Mouse (Mus musculus): Measurements from ENCODE around the gene Galnt12. TPM values are rescaled to one million over a fixed set of nuclear protein-coding genes. Genes with fewer than 3 reads are reported as not detected.
A peak's percentile ranks its signal among the peaks of the same experiment; 100 is the strongest.
"Not testable (repeated sequence)": the region's sequence is repeated elsewhere in the genome, so short reads cannot be mapped to it uniquely, and the experiment has no call there.

Galnt12 gene
- polyA plus RNA-seq, 1 experiment from 2014 or later = 2.1 TPM

- peaks cover 10% of the 10 kb centered on the region; the same call in 1 of the 2 replicates for H3K4me1 ChIP-seq (ENCODE audit: control insufficient read depth, insufficient read depth, low read length)
- H3K27ac ChIP-seq (replicated peaks; ENCODE audit: low read depth, low read length); H3K9me3 ChIP-seq (ENCODE audit: control insufficient read depth, low read length); DNase-seq (ENCODE audit: low spot score); H3K4me3 ChIP-seq (ENCODE audit: low read depth, low read length); ATAC-seq (ENCODE audit: insufficient number of reproducible peaks, low FRiP score, low TSS enrichment, low read depth); H3K36me3 ChIP-seq (ENCODE audit: control insufficient read depth, insufficient read depth, low read length); H3K4me2 ChIP-seq (ENCODE audit: low read depth, severe bottlenecking); H3K27me3 ChIP-seq (ENCODE audit: control insufficient read depth, insufficient read depth, low read length); H3K9ac ChIP-seq (ENCODE audit: low read length): not testable (repeated sequence)
- WGBS = 91% methylated on average over 9 of the region's 9 CpGs
Observed at GRCm38 (mm10) chr4:47055170-47055569, 36.5 kb upstream of the Galnt12 start.

DNA sequence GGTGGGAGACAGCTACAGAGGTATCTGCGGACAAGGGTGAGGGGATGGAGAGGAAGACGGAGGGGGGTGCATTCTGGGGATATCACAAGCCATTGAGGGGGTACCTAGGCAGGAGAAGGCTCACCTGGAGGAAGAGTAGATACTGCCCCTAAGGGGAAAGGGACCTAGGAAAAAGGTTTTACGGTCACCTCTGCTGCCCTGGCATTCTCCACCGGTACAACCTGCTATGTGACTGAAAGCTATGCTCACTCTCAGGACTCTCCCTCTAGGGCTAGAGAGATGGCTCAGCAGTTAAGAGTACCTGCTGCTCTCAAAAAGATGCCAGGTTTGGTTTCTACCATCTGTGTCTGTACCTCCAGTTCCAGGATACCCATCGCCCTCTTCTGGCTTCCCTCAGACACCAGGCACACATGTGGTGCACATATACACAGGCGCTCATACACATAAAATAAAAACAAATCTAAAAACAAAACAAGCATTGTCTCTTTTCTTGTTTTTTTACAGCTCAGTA is 36.1 kb upstream of the Galnt12 start:
- H3K27ac ChIP-seq (replicated peaks; ENCODE audit: low read depth, low read length) = no peak overlapping the region
- H3K36me3 ChIP-seq (ENCODE audit: control insufficient read depth, insufficient read depth, low read length) = no peaks in the 10 kb centered on the region
- H3K27me3 ChIP-seq (ENCODE audit: control insufficient read depth, insufficient read depth, low read length) = no peaks in the 10 kb centered on the region
- H3K4me3 ChIP-seq (ENCODE audit: low read depth, low read length) = no peak overlapping the region
- WGBS = 96% methylated on average over 6 of the region's 6 CpGs
- peaks cover 8% of the 10 kb centered on the region; the same call in 1 of the 2 replicates for H3K4me1 ChIP-seq (ENCODE audit: control insufficient read depth, insufficient read depth, low read length)
- H3K4me2 ChIP-seq (ENCODE audit: low read depth, severe bottlenecking) = no peak overlapping the region
- ATAC-seq (ENCODE audit: insufficient number of reproducible peaks, low FRiP score, low TSS enrichment, low read depth) (no peak), DNase-seq (ENCODE audit: low spot score) (no peak)
- no peaks in the 10 kb centered on the region for H3K9me3 ChIP-seq (ENCODE audit: control insufficient read depth, low read length)
- H3K9ac ChIP-seq (ENCODE audit: low read length) = no peak overlapping the region

DNA sequence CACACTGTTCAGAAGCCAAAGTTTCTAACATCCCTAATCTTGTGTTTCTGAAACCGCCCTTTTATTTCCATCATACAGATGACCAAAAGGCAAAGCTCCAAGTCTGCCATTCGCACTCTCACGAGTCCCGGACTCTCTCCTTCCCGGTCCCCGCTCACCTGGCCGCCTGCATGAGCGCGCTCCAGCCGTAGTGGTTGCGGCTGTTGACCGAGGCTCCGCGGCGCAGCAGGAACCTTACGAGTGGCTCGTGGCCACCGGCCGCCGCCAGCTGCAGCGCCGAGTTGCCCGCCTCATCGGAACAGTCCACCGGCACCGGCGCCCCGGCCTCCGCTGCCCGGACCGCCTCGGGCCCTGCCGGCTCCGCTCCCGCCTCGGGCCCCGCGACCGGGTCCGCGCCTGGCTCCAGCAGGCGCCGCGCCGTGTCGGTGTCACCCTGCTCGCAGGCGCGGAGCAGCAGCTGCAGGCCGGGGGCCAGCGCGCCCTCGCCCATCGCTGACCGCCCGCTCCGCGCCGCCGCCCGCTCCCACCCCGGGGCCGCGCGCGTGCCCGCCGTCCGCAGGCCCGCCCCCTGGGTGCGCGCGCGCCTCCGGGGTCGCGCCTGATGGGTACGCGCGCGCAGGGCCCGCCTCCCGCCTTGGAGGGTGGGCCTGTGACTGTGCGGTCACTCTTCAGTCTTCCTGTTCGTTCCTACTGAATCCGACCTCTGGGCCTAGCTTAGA is 34.8 kb upstream of the Galnt12 start, which contains the start of gene Anks6:
Anks6 (minus strand) TSS at position 637 of the 719 bp plus-strand sequence.
- H3K4me3 ChIP-seq (ENCODE audit: low read depth, low read length) = peak within 1 kb of the TSS; percentile 58
- under 1% methylated on average over 74 of the region's 86 CpGs for WGBS
- peak within 1 kb of the TSS; percentile 79 for H3K9ac ChIP-seq (ENCODE audit: low read length)
- H3K27me3 ChIP-seq (ENCODE audit: control insufficient read depth, insufficient read depth, low read length) = no peaks in the 10 kb centered on the region
- H3K4me1 ChIP-seq (ENCODE audit: control insufficient read depth, insufficient read depth, low read length) = peaks cover 6% of the 10 kb centered on the region; the same call in 1 of the 2 replicates
- no peaks in the 10 kb centered on the region for H3K36me3 ChIP-seq (ENCODE audit: control insufficient read depth, insufficient read depth, low read length)
- no peaks in the 10 kb centered on the region for H3K9me3 ChIP-seq (ENCODE audit: control insufficient read depth, low read length)
- H3K27ac ChIP-seq (replicated peaks; ENCODE audit: low read depth, low read length) = 0 out of 2 replicates have a peak within 1 kb of the TSS, but pooled peaks have one; percentile 30
- peak; percentile 79 for DNase-seq (ENCODE audit: low spot score)
- peak; percentile 84 for ATAC-seq (ENCODE audit: insufficient number of reproducible peaks, low FRiP score, low TSS enrichment, low read depth)
- peak within 1 kb of the TSS; percentile 77 for H3K4me2 ChIP-seq (ENCODE audit: low read depth, severe bottlenecking)

GRCm38 (mm10) chr4:47057510-47058325 is 34.0 kb upstream of the Galnt12 start:
- Histone ChIP-seq H3K4me2 (ENCODE audit: low read depth, severe bottlenecking) (peak overlapping the region; percentile 77), H3K9ac (ENCODE audit: low read length) (peak overlapping the region; percentile 79), H3K4me3 (ENCODE audit: low read depth, low read length) (peak overlapping the region; percentile 58), H3K27me3 (ENCODE audit: control insufficient read depth, insufficient read depth, low read length) (no peaks in the 10 kb centered on the region), H3K27ac (replicated peaks; ENCODE audit: low read depth, low read length) (no peak overlapping the region), H3K9me3 (ENCODE audit: control insufficient read depth, low read length) (no peaks in the 10 kb centered on the region), H3K4me1 (ENCODE audit: control insufficient read depth, insufficient read depth, low read length) (0 out of 2 replicates have a peak, but pooled peaks cover 5% of the 10 kb centered on the region), H3K36me3 (ENCODE audit: control insufficient read depth, insufficient read depth, low read length) (no peaks in the 10 kb centered on the region)
- ATAC-seq (ENCODE audit: insufficient number of reproducible peaks, low FRiP score, low TSS enrichment, low read depth) (peak; percentile 22; the same call in 1 of the 2 replicates), DNase-seq (ENCODE audit: low spot score) (no peak)
- WGBS = 39% methylated on average over 24 of the region's 25 CpGs

- WGBS = 19% methylated on average over 1 of the region's 1 CpGs
- Histone ChIP-seq H3K4me3 (ENCODE audit: low read depth, low read length) (no peak overlapping the region), H3K36me3 (ENCODE audit: control insufficient read depth, insufficient read depth, low read length) (no peaks in the 10 kb centered on the region), H3K4me2 (ENCODE audit: low read depth, severe bottlenecking) (no peak overlapping the region), H3K4me1 (ENCODE audit: control insufficient read depth, insufficient read depth, low read length) (0 out of 2 replicates have a peak, but pooled peaks cover 5% of the 10 kb centered on the region), H3K9me3 (ENCODE audit: control insufficient read depth, low read length) (no peaks in the 10 kb centered on the region), H3K27me3 (ENCODE audit: control insufficient read depth, insufficient read depth, low read length) (no peaks in the 10 kb centered on the region), H3K9ac (ENCODE audit: low read length) (no peak overlapping the region), H3K27ac (replicated peaks; ENCODE audit: low read depth, low read length) (no peak overlapping the region)
- ATAC-seq (ENCODE audit: insufficient number of reproducible peaks, low FRiP score, low TSS enrichment, low read depth) (no peak), DNase-seq (ENCODE audit: low spot score) (no peak)
Observed at GRCm38 (mm10) chr4:47060900-47061299, 30.8 kb upstream of the Galnt12 start.

DNA sequence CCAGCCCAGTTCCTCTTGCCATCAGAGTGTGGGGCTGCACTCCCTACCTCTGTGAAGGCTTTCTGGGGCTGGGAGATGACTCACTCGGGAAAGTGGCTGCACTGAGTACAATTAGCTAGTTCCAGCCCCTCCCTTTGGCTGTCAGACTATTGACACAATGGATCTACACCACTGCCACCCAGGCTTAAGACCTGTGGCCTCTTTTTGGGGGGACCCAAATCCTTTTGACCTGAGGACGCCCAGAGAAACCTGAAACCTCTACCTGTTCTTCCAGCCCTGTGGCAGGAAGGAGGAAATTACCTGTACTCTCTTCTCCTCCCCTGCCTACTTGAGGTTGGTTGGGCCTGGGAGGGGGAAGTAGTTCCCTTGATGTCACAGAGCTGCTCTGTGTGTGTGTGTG is 16.7 kb upstream of the Galnt12 start:
- no peak overlapping the region for H3K9ac ChIP-seq (ENCODE audit: low read length)
- no peak for DNase-seq (ENCODE audit: low spot score)
- 31% methylated on average over 2 of the region's 2 CpGs for WGBS

DNA sequence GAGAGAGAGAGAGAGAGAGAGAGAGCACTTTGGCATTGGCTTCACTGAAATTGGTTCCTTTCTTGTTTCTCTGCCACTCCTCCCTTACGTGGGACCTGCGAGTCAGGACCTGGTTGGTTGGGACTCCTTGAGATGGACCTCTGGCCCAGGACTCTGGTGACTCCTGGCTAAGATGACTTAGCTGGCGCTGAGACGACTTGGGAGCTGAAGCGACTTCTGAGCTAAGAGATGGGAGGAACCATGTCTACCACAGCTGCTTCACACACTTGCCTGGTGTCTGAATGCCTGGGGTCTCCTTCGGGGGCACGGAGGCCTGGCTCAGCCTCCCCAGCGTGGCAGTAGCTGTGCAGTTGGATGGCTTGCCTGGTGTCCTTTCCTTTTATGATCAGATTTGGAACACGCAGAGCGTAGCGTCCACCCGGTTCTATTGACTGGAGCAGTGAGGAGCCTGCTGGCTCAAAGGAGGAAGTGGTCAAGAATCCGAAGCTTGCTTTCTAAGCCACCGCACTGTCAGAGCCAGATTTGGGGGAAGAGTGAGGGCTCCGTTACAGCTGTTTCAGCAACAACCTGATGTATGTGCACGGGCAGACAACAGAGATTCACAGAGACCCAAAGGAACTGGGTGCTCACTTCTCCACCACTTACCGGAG is 11.6 kb upstream of the Galnt12 start:
- 90% methylated on average over 17 of the region's 17 CpGs for WGBS
- H3K27me3 ChIP-seq (ENCODE audit: control insufficient read depth, insufficient read depth, low read length) = no peaks in the 10 kb centered on the region
- ATAC-seq (ENCODE audit: insufficient number of reproducible peaks, low FRiP score, low TSS enrichment, low read depth) = no peak

More for the DNA sequence above, 16.7 kb upstream of the Galnt12 start:
- H3K27ac ChIP-seq (replicated peaks; ENCODE audit: low read depth, low read length) = no peak overlapping the region
- ATAC-seq (ENCODE audit: insufficient number of reproducible peaks, low FRiP score, low TSS enrichment, low read depth) = no peak
- no peak overlapping the region for H3K4me3 ChIP-seq (ENCODE audit: low read depth, low read length)
- no peaks in the 10 kb centered on the region for H3K4me1 ChIP-seq (ENCODE audit: control insufficient read depth, insufficient read depth, low read length)
- H3K4me2 ChIP-seq (ENCODE audit: low read depth, severe bottlenecking) = no peak overlapping the region
- H3K9me3 ChIP-seq (ENCODE audit: control insufficient read depth, low read length) = no peaks in the 10 kb centered on the region
- H3K36me3 ChIP-seq (ENCODE audit: control insufficient read depth, insufficient read depth, low read length) = no peaks in the 10 kb centered on the region
- H3K27me3 ChIP-seq (ENCODE audit: control insufficient read depth, insufficient read depth, low read length) = no peaks in the 10 kb centered on the region

DNA sequence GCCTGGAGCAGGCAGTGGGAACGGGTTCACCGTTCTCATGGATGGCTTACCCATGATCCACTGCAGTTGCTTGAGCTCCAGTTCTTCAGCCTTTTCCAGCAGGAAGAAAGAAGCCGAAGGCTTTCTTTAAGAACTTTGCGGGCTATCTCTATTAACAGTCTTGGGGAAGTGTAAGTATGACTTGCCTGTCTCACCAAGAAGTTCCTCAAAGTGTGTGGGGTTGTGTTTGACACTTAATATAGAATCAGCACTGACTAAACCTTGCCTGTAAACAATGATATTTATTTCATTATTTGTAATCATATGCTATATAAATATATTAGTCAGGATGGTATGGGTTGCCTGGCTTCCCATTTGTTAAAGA is 11.1 kb upstream of the Galnt12 start:
- ATAC-seq (ENCODE audit: insufficient number of reproducible peaks, low FRiP score, low TSS enrichment, low read depth) (no peak), DNase-seq (ENCODE audit: low spot score) (no peak)
- Histone ChIP-seq H3K27ac (replicated peaks; ENCODE audit: low read depth, low read length) (no peak overlapping the region), H3K4me3 (ENCODE audit: low read depth, low read length) (no peak overlapping the region), H3K4me1 (ENCODE audit: control insufficient read depth, insufficient read depth, low read length) (no peaks in the 10 kb centered on the region), H3K4me2 (ENCODE audit: low read depth, severe bottlenecking) (no peak overlapping the region), H3K36me3 (ENCODE audit: control insufficient read depth, insufficient read depth, low read length) (no peaks in the 10 kb centered on the region), H3K9ac (ENCODE audit: low read length) (no peak overlapping the region), H3K27me3 (ENCODE audit: control insufficient read depth, insufficient read depth, low read length) (no peaks in the 10 kb centered on the region), H3K9me3 (ENCODE audit: control insufficient read depth, low read length) (no peaks in the 10 kb centered on the region)
- WGBS = 93% methylated on average over 4 of the region's 4 CpGs

More for the DNA sequence above, 11.6 kb upstream of the Galnt12 start:
- H3K9me3 ChIP-seq (ENCODE audit: control insufficient read depth, low read length) = no peaks in the 10 kb centered on the region
- no peak overlapping the region for H3K4me2 ChIP-seq (ENCODE audit: low read depth, severe bottlenecking)
- H3K9ac ChIP-seq (ENCODE audit: low read length) = no peak overlapping the region
- no peaks in the 10 kb centered on the region for H3K36me3 ChIP-seq (ENCODE audit: control insufficient read depth, insufficient read depth, low read length)
- no peaks in the 10 kb centered on the region for H3K4me1 ChIP-seq (ENCODE audit: control insufficient read depth, insufficient read depth, low read length)
- no peak overlapping the region for H3K27ac ChIP-seq (replicated peaks; ENCODE audit: low read depth, low read length)
- DNase-seq (ENCODE audit: low spot score) = no peak
- no peak overlapping the region for H3K4me3 ChIP-seq (ENCODE audit: low read depth, low read length)

Measured in limb, embryonic 11.5 days (tissue).